Mouse (Mus musculus): ENCODE data around the gene Hacd2.

DNA sequence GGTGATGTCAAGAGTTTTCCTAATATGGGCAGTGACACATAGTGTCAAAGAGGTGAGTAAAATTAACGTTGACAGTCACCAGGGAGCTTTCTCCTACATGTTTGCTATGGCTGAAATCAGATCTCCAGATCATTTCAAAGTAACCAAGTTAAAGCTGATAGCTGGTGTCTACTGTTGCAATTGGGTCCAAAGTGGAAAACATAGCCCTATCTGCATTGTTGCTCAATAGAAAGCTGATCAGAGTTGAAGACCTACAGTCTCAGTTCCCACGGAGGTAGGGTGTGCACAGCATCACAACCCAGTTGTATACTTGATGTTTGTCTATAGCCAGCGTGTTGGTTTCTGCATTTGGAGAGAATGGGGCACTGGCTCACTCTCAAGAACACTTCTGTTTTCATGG, 53.4 kb downstream of the Hacd2 start:
- TF ChIP-seq CTCF (IDR thresholded peaks at IDR 0.05; ENCODE audit: low read depth, low read length) (no peak), GATA1 (IDR thresholded peaks at IDR 0.05; ENCODE audit: borderline replicate concordance, low read length) (no peak), POLR2AphosphoS5 (IDR thresholded peaks at IDR 0.05; ENCODE audit: insufficient replicate concordance, low read depth, low read length) (no peak)

All from G1E (cell line).